Mouse (Mus musculus) left cerebral cortex, postnatal 36 days (tissue): Measurements from ENCODE around the gene Olfr221. TPM values are rescaled to one million over a fixed set of nuclear protein-coding genes. Genes with fewer than 3 reads are reported as not detected.

Source experiments
- DNase-seq, 2 experiments: peaks; one replicate each; pipeline ENCODE4 v3.0.0; 2021 to 2022; ENCODE audit warnings: low spot score in 2 of 2, mixed read lengths in 1 of 2
- intact Hi-C: fragments of 180-260 bp; cut with DNase I; formaldehyde crosslinking; loops from one replicate; pipeline ENCODE4 v1.15.1; 2025
- total RNA-seq, 2 experiments: library from RNA; stranded (reverse); gene quantifications; 2 replicates each; pipeline ENCODE4 v1.2.3; 2021

The Olfr221 gene
- total RNA-seq, 2 experiments from 2014 or later, result not detected

DNA sequence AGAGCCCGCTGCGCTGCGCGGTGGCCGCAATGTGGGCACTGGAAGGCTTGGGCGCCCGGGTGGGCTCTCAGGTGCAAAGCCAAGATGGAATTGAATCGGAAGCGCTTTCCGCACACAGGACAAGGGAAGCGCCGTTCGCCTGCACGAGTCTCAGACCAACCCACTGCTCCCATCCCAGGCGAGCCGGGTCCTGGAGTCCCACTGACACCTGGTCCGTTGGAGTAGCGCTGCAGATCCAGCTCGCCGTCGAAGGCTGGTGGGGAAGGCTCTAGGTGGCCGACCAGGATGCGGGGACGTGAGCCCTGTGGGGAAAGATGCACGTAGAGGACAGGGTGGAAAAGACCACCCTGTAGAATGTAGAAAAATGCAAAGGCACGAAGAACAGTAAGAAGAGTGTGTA is 32.9 kb downstream of the Olfr221 start:
- intact Hi-C loops, result loop anchor here (5.0 kb wide), 1 partner anchor 107 kb away; no protein-coding TSS in a partner anchor
- DNase-seq, result no peak

DNA sequence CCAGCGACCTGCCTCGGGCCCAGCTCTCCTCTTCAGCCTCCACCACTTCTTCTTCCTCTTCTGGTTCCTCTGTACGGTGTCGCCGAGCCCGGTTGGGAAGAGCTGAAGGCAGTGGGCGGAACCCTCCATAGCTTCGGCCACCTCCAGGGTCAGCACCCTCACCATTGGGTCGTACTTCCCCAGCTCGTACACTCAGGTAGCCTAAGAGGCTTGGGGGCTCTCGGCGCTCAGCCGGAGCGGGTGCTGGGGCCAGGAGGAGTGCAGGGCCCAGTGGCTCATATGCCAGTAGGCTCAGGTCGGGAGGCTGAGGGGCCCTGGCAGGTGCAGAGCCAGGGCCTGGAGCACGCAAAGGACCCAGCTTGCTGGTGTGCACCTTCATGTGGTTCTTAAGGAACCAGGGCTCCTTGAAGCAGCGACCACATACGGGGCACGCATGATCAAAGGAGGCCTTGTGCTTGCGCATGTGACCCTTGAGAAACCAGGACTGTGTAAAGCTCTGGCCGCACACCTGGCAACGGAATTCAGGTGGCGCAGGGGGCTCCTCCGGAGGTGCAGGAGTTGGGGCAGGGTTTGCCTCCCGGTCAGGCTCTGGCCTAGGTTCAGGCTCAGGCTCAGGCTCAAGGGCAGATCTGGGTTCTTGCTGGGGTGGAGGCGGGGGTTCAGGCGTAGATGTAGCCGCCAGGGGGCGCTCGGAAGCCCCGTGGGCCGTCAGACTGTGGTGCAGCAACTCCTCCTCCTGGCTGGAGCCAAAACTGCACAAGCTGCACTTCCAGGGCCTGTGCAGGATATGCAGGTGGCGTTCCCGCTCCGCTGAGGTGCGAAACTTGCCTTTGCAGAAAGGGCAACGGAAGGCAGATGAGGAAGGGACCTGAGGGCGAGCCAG is 33.7 kb downstream of the Olfr221 start:
- intact Hi-C loops, result loop anchor here (5.0 kb wide), 1 partner anchor 106 kb away; no protein-coding TSS in a partner anchor
- peak; percentile 88 to 90 for DNase-seq

DNA sequence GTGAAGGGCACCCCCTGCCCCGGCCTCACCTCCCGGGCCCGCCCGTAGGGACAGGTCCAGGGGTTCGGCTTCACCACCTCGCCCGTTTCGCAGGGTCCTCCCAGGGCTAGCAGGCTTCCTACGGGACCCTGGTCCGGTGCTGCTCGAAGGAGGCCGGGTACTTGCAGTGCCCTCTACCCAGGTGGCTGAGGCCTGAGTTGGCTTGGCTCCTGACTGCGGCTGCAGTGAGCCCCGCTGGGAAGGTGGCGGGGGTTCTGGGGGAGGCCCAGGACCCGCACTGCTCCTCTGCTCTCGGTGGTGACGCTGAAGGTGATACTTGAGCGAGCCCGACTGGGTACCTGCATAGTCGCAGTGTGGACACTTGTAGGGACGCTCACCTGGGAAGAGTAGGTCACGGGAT is 35.5 kb downstream of the Olfr221 start:
- intact Hi-C loops, result loop anchor here (5.0 kb wide), 1 partner anchor 104 kb away; no protein-coding TSS in a partner anchor
- no peak for DNase-seq

DNA sequence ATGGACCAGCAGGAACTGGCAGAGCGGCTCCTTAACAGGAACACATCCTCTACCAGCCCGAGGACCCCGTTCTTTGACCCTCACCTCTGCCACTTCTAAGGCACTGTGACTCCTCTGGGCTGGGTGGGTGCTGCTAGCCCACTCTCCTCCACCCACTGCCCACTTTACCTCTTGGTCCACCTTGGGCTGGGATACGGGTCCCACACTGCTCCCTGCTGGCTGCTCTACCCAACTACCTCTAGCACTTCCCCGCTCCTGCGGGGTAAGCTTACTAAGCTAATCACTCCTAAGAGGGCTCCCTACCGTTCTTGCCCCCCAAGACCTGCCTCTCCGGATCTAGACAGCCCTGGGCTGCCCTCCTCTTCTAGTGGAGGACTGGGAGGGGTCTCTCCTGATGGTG is 36.0 kb downstream of the Olfr221 start:
- no peak for DNase-seq
- intact Hi-C loops, result loop anchor here (5.0 kb wide), 1 partner anchor 104 kb away; no protein-coding TSS in a partner anchor

DNA sequence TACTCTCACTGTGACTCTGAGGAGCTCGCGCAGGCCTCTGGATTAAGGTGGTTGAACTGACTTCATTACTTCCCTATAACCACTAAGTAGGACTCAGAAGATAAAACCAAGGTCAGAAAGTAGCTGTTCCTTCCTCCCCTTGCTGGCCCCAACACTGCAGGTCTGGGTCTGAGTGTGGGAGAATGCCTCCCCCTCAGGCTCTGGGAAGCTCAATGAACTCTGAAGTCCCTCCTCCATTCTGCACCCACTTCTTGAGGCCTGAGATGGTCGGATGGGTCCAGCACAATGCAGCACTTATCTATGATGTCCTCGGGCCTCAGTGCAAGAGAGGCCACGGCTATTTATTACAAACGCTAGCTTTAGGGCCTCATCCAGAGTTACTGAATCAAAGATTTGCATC is 36.6 kb downstream of the Olfr221 start:
- no peak for DNase-seq
- intact Hi-C loops, result loop anchor here (5.0 kb wide), 1 partner anchor 103 kb away; no protein-coding TSS in a partner anchor

DNA sequence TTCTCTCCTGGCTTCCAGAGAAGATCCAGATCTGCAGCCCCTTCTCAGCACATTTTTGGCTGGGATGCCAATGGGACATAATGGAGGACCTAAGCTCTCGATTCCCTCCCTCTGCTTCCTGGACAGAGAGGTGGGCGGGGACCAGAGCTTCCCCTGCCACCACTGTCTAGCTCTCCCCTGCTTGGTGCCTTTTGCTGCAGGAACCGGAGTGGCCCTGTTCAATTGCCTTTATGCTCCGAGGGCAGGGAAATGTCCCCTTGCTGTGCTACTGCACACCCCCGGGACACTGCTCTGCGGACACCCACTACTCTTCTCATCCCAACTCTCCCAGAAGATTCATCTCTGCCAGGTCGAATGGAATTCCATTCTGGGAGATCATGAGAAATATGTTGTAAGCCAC is 37.1 kb downstream of the Olfr221 start:
- intact Hi-C loops, result loop anchor here (5.0 kb wide), 1 partner anchor 103 kb away; no protein-coding TSS in a partner anchor
- DNase-seq, result no peak

DNA sequence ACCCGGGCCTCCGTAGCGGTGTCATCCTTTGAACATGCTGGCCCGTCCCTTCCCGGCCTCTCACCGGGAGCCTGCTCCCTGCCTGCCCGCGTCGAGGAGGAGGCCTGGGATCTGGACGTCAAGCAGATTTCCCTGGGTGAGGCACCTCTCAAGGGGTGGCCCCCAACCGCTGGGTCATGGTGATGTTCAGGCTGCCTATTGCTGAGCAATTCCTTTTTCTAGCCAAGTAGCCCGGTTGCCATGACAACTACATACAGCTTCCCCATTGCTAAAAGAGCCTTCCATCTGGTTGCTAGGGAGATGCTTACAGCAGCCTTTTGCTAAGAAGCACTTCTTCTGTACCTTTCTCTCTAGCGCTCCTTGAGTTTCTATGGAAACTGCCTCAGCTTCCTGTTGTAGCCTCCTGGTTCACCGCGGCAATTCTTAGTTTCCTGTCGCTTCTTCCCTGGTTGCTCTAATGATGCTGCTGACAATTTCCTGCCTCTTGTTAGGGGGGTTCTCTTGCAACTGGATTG is 38.2 kb downstream of the Olfr221 start:
- DNase-seq, result peak; percentile 80 to 82
- intact Hi-C loops, result no loop called here

DNA sequence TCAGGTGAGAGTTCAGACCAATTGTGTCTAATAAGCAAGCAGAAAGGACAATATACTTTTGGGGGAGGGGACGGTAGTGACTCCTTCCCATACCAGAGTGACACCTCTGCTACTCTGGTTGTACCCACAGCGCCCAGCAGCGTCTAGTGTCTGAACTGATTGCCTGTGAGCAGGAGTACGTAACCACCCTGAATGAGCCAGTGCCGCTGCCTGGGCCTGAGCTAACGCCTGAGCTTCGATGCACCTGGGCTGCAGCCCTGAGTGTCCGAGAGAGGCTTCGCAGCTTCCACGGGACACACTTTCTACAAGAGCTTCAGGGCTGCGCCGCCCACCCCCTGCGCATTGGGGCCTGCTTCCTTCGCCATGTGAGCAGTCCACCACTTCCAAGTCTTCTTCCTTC is 44.8 kb downstream of the Olfr221 start:
- intact Hi-C loops, result no loop called here

DNA sequence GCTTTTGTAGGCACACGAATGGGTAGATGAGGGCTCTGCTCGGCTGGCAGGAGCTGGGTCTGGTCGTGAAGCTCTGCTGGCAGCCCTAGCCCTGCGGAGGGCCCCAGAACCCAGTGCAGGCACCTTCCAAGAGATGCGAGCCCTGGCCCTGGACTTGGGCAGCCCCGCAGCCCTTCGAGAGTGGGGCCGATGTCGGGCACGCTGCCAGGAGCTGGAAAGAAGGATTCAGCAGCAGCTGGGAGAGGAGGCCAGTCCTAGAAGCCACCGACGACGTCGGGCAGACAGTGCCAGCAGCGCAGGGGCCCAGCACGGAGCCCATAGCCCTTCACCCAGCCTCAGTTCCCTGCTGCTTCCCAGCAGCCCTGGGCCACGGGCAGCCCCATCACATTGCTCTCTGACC is 45.4 kb downstream of the Olfr221 start:
- DNase-seq, result no peak
- intact Hi-C loops, result no loop called here

More for the DNA sequence above, 44.8 kb downstream of the Olfr221 start:
- DNase-seq, result no peak

DNA sequence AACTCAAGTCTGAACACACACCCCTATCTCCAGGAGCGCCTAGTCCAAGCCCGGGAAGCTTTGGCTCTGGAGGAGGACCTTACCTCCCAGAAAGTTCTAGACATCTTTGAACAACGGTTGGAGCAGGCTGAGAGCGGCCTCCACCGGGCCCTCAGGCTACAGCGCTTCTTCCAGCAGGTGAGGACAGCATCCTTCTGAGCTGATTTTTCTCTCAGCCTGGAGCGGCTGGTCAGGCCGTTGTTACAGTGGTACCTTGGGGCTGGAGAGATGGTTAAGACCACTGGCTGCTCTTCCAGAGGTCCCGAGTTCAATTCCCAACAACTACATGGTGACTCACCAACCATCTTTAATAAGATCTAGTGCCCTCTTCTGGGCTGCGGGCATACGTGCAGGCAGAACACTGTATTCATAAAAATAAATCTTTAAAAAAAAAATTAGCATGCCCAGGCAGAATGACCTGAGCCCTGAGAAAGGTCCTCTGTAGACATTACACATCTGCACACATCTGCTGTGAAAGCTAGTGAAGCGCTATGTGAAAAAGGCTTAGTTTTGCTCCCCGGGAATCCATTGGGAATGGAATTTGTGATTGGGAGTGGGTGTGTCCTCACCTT is 45.9 kb downstream of the Olfr221 start:
- DNase-seq, result no peak
- intact Hi-C loops, result no loop called here

DNA sequence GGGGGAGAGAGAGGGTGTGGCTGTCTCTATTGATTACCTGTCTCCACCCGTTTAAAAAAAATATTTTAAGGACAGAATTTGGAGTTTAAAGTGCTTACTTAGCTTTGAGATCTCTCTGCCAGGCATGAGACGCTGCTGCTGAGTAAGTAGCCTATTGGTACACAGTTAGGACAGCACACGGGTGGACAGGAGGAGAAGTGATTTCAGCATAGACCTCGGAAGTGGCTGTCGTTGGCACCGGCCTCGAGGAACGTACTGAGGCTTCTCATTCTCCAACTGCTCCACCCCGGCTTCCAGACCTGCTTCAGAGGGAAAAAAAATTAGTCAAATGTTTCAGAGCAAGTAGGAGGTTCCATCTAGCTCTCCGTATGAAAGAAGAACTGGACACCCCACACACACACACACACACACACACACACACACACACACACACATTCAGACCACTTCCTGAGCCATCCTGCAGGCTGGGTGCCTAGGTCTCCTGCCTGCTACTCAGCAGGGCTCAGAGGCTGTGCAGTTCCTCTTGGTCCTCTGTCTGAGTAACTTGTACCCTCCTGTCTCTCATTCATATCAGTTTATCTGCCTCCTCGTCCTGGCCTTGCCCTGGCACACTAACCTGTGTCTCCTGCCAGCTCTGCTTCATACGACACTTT is 46.9 kb downstream of the Olfr221 start:
- no peak for DNase-seq
- intact Hi-C loops, result no loop called here

DNA sequence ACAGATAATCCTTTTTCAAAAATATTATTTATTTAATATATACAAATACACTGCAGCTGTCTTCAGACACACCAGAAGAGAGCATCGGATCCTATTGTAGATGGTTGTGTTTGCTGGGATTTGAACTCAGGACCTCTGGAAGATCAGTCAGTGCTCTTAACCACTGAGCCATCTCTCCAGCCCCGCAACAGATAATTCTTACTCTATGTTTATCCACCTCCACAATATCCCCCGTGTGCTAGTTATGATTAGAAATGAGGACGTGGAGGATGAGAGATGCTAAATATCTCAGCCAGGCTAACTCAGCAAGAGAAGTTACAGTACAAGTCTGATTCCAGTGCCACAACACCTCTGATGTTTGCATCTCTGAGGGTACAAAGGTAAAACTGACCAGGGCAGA is 47.8 kb downstream of the Olfr221 start:
- intact Hi-C loops, result no loop called here
- no peak for DNase-seq

DNA sequence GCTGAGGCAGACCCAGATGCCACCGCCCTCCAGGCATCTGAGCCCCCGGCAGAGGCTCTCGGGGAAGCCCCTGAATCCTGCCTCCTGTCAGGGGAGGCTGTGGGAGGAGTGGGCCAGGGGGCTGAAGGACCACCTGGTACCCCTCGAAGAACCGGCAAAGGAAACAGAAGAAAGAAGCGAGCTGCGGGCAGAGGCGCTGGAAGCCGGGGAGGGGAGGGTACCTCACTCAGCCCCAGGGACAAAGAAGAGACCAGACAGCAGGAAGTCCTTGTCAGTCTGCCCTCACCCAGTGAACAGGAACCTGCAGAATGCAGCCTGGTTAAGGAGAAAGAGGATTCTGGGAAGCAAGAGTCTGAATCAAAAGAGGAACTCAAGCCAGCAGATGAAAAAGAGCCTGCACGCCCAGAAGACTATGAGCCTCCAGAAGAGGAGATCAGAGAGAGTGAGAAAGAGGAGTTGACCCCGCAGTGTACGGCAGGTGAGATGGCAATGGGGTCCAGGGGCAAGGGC is 52.7 kb downstream of the Olfr221 start:
- intact Hi-C loops, result loop anchor here (5.0 kb wide), 1 partner anchor 57 kb away; no protein-coding TSS in a partner anchor
- no peak for DNase-seq

DNA sequence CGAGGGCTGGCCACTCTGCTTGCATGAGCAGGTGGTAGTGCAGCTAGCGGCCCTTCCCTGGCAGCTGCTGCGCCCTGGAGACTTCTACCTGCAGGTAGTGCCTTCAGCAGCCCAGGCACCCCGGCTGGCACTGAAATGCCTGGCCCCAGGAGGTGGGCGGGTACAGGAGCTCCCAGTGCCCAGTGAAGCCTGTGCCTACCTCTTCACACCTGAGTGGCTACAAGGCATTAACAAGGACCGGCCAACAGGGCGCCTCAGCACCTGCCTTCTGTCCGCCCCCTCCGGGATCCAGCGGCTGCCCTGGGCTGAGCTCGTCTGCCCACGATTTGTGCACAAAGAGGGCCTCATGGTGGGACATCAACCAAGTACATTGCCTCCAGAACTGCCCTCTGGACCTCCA is 53.5 kb downstream of the Olfr221 start:
- intact Hi-C loops, result loop anchor here (5.0 kb wide), 1 partner anchor 56 kb away; no protein-coding TSS in a partner anchor
- DNase-seq, result no peak

DNA sequence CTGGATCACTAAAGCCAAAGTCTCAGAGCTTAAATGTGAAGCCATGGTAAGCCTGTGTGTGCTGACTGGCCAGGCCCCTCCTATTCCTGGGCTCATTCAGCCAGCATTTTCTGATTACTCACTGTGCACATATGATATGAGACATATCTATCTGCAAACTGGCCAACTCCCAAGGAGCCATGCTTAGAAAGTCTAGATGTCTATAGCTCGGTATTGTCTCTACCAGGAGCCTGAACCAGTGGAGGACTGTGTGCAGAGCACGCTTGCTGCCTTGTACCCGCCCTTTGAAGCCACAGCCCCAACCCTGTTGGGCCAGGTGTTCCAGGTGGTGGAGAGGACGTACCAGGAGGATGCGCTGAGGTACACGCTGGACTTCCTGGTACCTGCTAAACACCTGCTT is 55.1 kb downstream of the Olfr221 start:
- intact Hi-C loops, result loop anchor here (5.0 kb wide), 1 partner anchor 55 kb away; no protein-coding TSS in a partner anchor
- no peak for DNase-seq

DNA sequence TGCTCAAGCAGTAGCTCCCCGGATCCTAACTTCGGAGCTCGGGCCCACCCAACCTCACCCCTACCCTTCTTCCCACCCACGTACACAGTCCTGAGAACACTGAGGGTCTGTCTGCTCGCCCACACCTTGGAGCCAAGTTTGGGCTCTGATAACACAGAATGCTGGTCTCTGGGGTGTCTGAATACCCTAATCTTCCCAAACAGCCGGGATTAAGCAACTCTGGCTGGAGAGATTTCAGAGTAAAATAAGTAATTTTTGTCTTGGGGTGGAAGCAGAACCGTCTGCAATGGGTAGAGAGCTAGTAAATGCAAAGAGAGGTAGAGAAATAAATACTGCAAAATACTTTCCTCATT is 56.1 kb downstream of the Olfr221 start:
- DNase-seq, result no peak
- intact Hi-C loops, result loop anchor here (5.0 kb wide), 1 partner anchor 54 kb away; no protein-coding TSS in a partner anchor

DNA sequence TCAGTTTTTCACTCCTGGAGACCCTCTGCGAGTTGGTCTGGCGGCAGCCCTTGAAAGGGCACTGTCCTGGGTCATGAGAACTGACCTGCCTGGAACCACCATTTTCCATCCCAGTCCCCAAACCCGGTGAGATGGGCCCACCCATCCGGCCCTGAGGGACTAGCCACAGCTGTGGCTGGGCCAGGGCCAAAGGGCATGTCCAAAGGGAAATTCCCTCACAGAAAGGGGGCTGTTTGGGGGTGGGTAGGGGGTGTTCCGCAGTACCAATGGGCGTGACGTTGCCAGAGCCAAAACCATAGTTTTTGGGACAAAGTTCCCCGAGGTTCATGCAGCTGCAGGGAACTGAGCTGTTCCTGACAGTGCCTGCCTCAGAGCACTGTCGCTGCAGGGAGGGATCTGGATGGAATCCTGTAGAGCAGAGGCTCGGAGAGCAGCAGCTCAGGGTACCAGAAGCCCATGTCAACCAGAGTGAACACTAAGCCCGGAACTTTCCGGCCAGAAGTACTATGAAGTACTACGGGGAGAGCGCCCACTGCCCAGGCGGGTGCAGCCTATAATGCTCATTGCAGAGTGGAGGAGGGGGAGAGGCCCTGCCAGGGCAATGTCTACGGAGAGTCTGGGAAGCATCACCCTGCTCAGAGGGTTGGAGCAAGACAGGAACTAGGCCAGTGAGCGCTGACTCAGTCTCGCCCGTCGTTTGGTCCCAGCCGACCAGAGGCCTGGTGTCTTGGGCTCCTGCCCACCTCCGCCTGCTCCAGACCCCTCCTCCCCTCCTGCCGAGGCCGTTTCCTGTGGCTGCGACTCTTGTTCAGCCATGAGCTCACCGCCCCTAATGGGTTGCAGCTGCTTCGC is 56.7 kb downstream of the Olfr221 start:
- peak in 1 of 2 experiments; percentile 58 for DNase-seq
- intact Hi-C loops, result loop anchor here (2.0 to 5.0 kb wide), 2 partner anchors 53 to 83 kb away; no protein-coding TSS in a partner anchor
